Mouse (Mus musculus): ENCODE results near the gene Psmd13.

The Psmd13 gene

GRCm38 (mm10) chr7:140907131-140907530 lies 25.4 kb downstream of the Psmd13 start:
- DNase-seq (ENCODE audit: low read depth, low spot score): no peak

- no peak for DNase-seq (ENCODE audit: low read depth, low spot score)
Observed at GRCm38 (mm10) chr7:140907697-140908096, 25.9 kb downstream of the Psmd13 start.

- no peak for DNase-seq (ENCODE audit: low read depth, low spot score)
Observed at GRCm38 (mm10) chr7:140908181-140908580, 26.4 kb downstream of the Psmd13 start.

GRCm38 (mm10) chr7:140908634-140909107 lies 26.9 kb downstream of the Psmd13 start:
- no peak for DNase-seq (ENCODE audit: low read depth, low spot score)

- DNase-seq (ENCODE audit: low read depth, low spot score): peak; percentile 64
Observed at GRCm38 (mm10) chr7:140912293-140912692, 30.5 kb downstream of the Psmd13 start.

GRCm38 (mm10) chr7:140912846-140913482 lies 31.2 kb downstream of the Psmd13 start:
- no peak for DNase-seq (ENCODE audit: low read depth, low spot score)

GRCm38 (mm10) chr7:140914031-140914690 lies 32.4 kb downstream of the Psmd13 start:
- no peak for DNase-seq (ENCODE audit: low read depth, low spot score)

GRCm38 (mm10) chr7:140919911-140920310 lies 38.1 kb downstream of the Psmd13 start:
- no peak for DNase-seq (ENCODE audit: low read depth, low spot score)

- no peak for DNase-seq (ENCODE audit: low read depth, low spot score)
Observed at GRCm38 (mm10) chr7:140920418-140921029, 38.8 kb downstream of the Psmd13 start, which contains the start of gene Nlrp6. TSS of gene Nlrp6 (plus strand) at chr7:140920902.

GRCm38 (mm10) chr7:140921225-140921975 lies 39.6 kb downstream of the Psmd13 start:
- DNase-seq (ENCODE audit: low read depth, low spot score): no peak

- no peak for DNase-seq (ENCODE audit: low read depth, low spot score)
Observed at GRCm38 (mm10) chr7:140922398-140923069, 40.8 kb downstream of the Psmd13 start.

GRCm38 (mm10) chr7:140923070-140923775 lies 41.5 kb downstream of the Psmd13 start:
- DNase-seq (ENCODE audit: low read depth, low spot score): no peak

- no peak for DNase-seq (ENCODE audit: low read depth, low spot score)
Observed at GRCm38 (mm10) chr7:140927181-140927580, 45.4 kb downstream of the Psmd13 start.

GRCm38 (mm10) chr7:140938436-140938835 lies 56.7 kb downstream of the Psmd13 start:
- DNase-seq (ENCODE audit: low read depth, low spot score): no peak

GRCm38 (mm10) chr7:140938896-140939295 lies 57.1 kb downstream of the Psmd13 start:
- DNase-seq (ENCODE audit: low read depth, low spot score): no peak

- no peak for DNase-seq (ENCODE audit: low read depth, low spot score)
Observed at GRCm38 (mm10) chr7:140939669-140940171, 58.0 kb downstream of the Psmd13 start.

GRCm38 (mm10) chr7:140941222-140942051 lies 59.7 kb downstream of the Psmd13 start, which contains the start of gene Pgghg:
TSS of gene Pgghg (plus strand) at chr7:140941391.
- peak; percentile 29 for DNase-seq (ENCODE audit: low read depth, low spot score)

GRCm38 (mm10) chr7:140942341-140942740 lies 60.6 kb downstream of the Psmd13 start:
- no peak for DNase-seq (ENCODE audit: low read depth, low spot score)

GRCm38 (mm10) chr7:140942811-140943210 lies 61.0 kb downstream of the Psmd13 start:
- no peak for DNase-seq (ENCODE audit: low read depth, low spot score)

- DNase-seq (ENCODE audit: low read depth, low spot score): no peak
Observed at GRCm38 (mm10) chr7:140943356-140943755, 61.6 kb downstream of the Psmd13 start.
